In genomic region chr6:146136646-146137045, GRCm38 (mm10) we compare ENCODE assay signal across 9 mouse cellular contexts.
A peak's percentile ranks its signal among the peaks of the same experiment; 100 is the strongest.
DNase-seq lines count a peak whose midpoint lies in the region; ATAC-seq lines count a peak whose summit lies in the region.
"Had no signal": no experiment of that assay in that cellular context is flagged by ENCODE, and none has a peak within 500 bp of the region (broad histone marks: within the 10 kb centered on the region; RNA-seq: fewer than 3 reads in every experiment).

No protein-coding gene starts in this region.

- H3K27ac ChIP-seq in neural tube, embryonic 11.5 days (ENCODE audit: low read depth, low read length) = no peak overlapping the region
- H3K27ac ChIP-seq in hindbrain, embryonic 11.5 days (ENCODE audit: low read depth, low read length) = 0 out of 2 replicates have a peak overlapping the region, but pooled peaks have one; percentile 58
- H3K27ac ChIP-seq in midbrain, embryonic 11.5 days (ENCODE audit: low read depth, low read length) = no peak overlapping the region
- no peak overlapping the region for H3K27ac ChIP-seq in limb, embryonic 10.5 days
- H3K27ac ChIP-seq: embryonic facial prominence, embryonic 12.5 days had no signal

- ATAC-seq in neural tube, embryonic 11.5 days (ENCODE audit: insufficient read depth, low FRiP score, low TSS enrichment) = peak; percentile 67; the same call in 1 of the 2 replicates
- peak; percentile 86 for ATAC-seq in hindbrain, embryonic 11.5 days (ENCODE audit: low FRiP score)
- ATAC-seq in midbrain, embryonic 11.5 days (ENCODE audit: low FRiP score) = peak; percentile 75

- H3K4me1 ChIP-seq in neural tube, embryonic 11.5 days (ENCODE audit: control insufficient read depth, insufficient read depth, low read length) = no peaks in the 10 kb centered on the region
- H3K4me1 ChIP-seq in hindbrain, embryonic 11.5 days (replicated peaks; ENCODE audit: control insufficient read depth, insufficient read depth, low read length) = peaks cover 13% of the 10 kb centered on the region
- H3K4me1 ChIP-seq in midbrain, embryonic 11.5 days (ENCODE audit: control insufficient read depth, insufficient read depth, low read length) = peaks cover 19% of the 10 kb centered on the region
- peaks cover 14% of the 10 kb centered on the region; the same call in 1 of the 2 replicates for H3K4me1 ChIP-seq in limb, embryonic 10.5 days

- intact Hi-C loops in gastrocnemius, postnatal 36 days (cut with DNase I) = no loop called here

- 41% methylated on average over 4 of the region's 4 CpGs for WGBS in neural tube, embryonic 11.5 days
- WGBS in hindbrain, embryonic 11.5 days = 32% methylated on average over 4 of the region's 4 CpGs
- 37% methylated on average over 4 of the region's 4 CpGs for WGBS in midbrain, embryonic 11.5 days
- WGBS in limb, embryonic 10.5 days = 58% methylated on average over 4 of the region's 4 CpGs

- DNase-seq in neural tube, embryonic 11.5 days (ENCODE audit: low spot score) = peak; percentile 35
- no peak for DNase-seq in neural tube, embryonic 10.5 days (ENCODE audit: extremely low spot score, low spot score)
- peak; percentile 48 for DNase-seq in hindbrain, embryonic 11.5 days (ENCODE audit: low spot score)
- DNase-seq in midbrain, embryonic 11.5 days (ENCODE audit: low spot score, missing footprints) = no peak
- peak; percentile 40 for DNase-seq in right cerebral cortex, postnatal 4 days
- no peak for DNase-seq in kidney, postnatal 25 days
- DNase-seq in gastrocnemius, postnatal 36 days = no peak
- DNase-seq in limb, embryonic 10.5 days (ENCODE audit: low spot score) = no peak

- H3K4me3 ChIP-seq in neural tube, embryonic 11.5 days (ENCODE audit: low read depth, low read length) = no peak overlapping the region
- H3K4me3 ChIP-seq in hindbrain, embryonic 11.5 days (ENCODE audit: low read depth, low read length) = no peak overlapping the region
- H3K4me3 ChIP-seq in midbrain, embryonic 11.5 days (ENCODE audit: low read depth, low read length) = no peak overlapping the region
- no peak overlapping the region for H3K4me3 ChIP-seq in limb, embryonic 10.5 days
- H3K4me3 ChIP-seq: embryonic facial prominence, embryonic 12.5 days had no signal

- no peaks in the 10 kb centered on the region for H3K9me3 ChIP-seq in neural tube, embryonic 11.5 days (ENCODE audit: control insufficient read depth, low read length)
- H3K9me3 ChIP-seq in hindbrain, embryonic 11.5 days (ENCODE audit: control insufficient read depth, low read length) = no peaks in the 10 kb centered on the region
- H3K9me3 ChIP-seq in midbrain, embryonic 11.5 days (ENCODE audit: control insufficient read depth, low read length) = no peaks in the 10 kb centered on the region
- H3K9me3 ChIP-seq in limb, embryonic 10.5 days (replicated peaks) = no peaks in the 10 kb centered on the region
- H3K9me3 ChIP-seq: embryonic facial prominence, embryonic 12.5 days had no signal

- no peak overlapping the region for H3K9ac ChIP-seq in neural tube, embryonic 11.5 days (ENCODE audit: low read length)
- 0 out of 2 replicates have a peak overlapping the region, but pooled peaks have one; percentile 15 for H3K9ac ChIP-seq in hindbrain, embryonic 11.5 days (ENCODE audit: low read depth, low read length)
- H3K9ac ChIP-seq in midbrain, embryonic 11.5 days (ENCODE audit: low read length) = peak overlapping the region; percentile 31; the same call in 1 of the 2 replicates
- H3K9ac ChIP-seq: embryonic facial prominence, embryonic 12.5 days had no signal

- H3K27me3 ChIP-seq in neural tube, embryonic 11.5 days (ENCODE audit: control insufficient read depth, insufficient read depth, low read length) = no peaks in the 10 kb centered on the region
- no peaks in the 10 kb centered on the region for H3K27me3 ChIP-seq in hindbrain, embryonic 11.5 days (ENCODE audit: control insufficient read depth, insufficient read depth, low read length)
- H3K27me3 ChIP-seq in midbrain, embryonic 11.5 days (ENCODE audit: control insufficient read depth, insufficient read depth, low read length) = no peaks in the 10 kb centered on the region
- H3K27me3 ChIP-seq in limb, embryonic 10.5 days (ENCODE audit: low read depth, poor library complexity, severe bottlenecking) = no peaks in the 10 kb centered on the region
- H3K27me3 ChIP-seq: embryonic facial prominence, embryonic 12.5 days had no signal

- H3K36me3 ChIP-seq in neural tube, embryonic 11.5 days (ENCODE audit: control insufficient read depth, insufficient read depth, low read length) = no peaks in the 10 kb centered on the region
- H3K36me3 ChIP-seq in hindbrain, embryonic 11.5 days (ENCODE audit: control insufficient read depth, insufficient read depth, low read length) = no peaks in the 10 kb centered on the region
- H3K36me3 ChIP-seq in midbrain, embryonic 11.5 days (ENCODE audit: control insufficient read depth, insufficient read depth, low read length) = no peaks in the 10 kb centered on the region
- H3K36me3 ChIP-seq in limb, embryonic 10.5 days = no peaks in the 10 kb centered on the region
- H3K36me3 ChIP-seq: embryonic facial prominence, embryonic 12.5 days had no signal

- no peak overlapping the region for H3K4me2 ChIP-seq in neural tube, embryonic 11.5 days (ENCODE audit: low read depth)
- peak overlapping the region; percentile 8 for H3K4me2 ChIP-seq in hindbrain, embryonic 11.5 days (replicated peaks; ENCODE audit: low read depth, low read length)
- no peak overlapping the region for H3K4me2 ChIP-seq in midbrain, embryonic 11.5 days
- H3K4me2 ChIP-seq: embryonic facial prominence, embryonic 12.5 days had no signal

Comparison
In these comparisons a context has a peak if more than half of its experiments do, and no peak if none do; other contexts are left out.
1. DNase-seq: peak in neural tube, embryonic 11.5 days (single experiment), hindbrain, embryonic 11.5 days (single experiment) and right cerebral cortex, postnatal 4 days (single experiment); none in neural tube, embryonic 10.5 days (single experiment), midbrain, embryonic 11.5 days (single experiment), kidney, postnatal 25 days (0 of 2), gastrocnemius, postnatal 36 days (0 of 2) and limb, embryonic 10.5 days (single experiment).
2. Peak in every context shown above with its lines, with median percentiles within 50 percentile points of each other: ATAC-seq.